Mouse (Mus musculus): ENCODE measurements around the gene Tex261.

DNA sequence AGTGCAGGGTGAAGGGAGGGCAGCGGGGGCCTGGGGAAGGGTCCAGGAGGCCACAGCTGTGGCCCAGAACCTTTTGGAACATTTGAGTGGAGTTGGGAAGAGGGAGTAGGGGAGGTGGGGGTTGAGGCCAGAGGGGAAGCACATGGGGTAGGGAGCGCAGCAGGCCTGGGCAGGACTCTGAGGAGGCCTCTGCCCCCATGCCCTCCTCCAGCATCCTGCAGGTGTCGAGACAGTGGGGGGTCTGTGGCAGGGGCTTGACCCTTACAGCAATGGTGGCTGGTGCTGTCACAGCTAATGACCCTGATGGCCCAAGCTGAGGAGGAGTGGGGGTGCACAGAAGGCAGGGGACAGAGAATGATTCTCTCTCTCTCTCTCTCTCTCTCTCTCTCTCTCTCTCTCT is 26.3 kb downstream of the Tex261 start:
- TF ChIP-seq POLR2A (IDR thresholded peaks at IDR 0.05; ENCODE audit: low read depth, low read length), result no peak
- no peak for TF ChIP-seq CTCF (IDR thresholded peaks at IDR 0.05; ENCODE audit: extremely low read depth, insufficient read length, insufficient replicate concordance, low read depth, low read length)

Measured in small intestine, adult 2 months (tissue).